Mouse (Mus musculus): ENCODE measurements around the gene Mrpl27. TPM values are rescaled to one million over a fixed set of nuclear protein-coding genes. Genes with fewer than 3 reads are reported as not detected.
"Not testable (repeated sequence)": the region's sequence is repeated elsewhere in the genome, so short reads cannot be mapped to it uniquely, and the experiment has no call there.

Gene Mrpl27
- polyA plus RNA-seq, 1 experiment from 2014 or later, result 91.3 TPM

DNA sequence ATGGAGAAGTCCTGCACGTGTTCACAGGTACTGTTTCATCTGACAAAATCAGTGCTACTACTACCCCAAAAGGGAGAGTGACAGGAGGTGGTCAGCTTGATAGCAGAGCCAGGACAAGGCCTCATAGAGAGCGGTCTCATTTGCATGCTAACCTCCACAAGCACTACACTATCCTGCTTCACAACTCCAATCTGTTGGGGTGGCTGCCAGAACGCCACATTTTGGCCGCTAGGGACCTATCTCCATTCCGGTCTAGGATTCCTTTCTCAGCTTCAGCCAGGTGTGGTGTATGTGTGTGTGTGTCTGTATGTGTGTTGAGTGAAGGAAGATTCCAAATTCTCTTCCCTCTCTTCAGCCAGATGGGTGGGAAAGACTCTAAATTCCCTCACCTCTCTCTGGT, 21.9 kb downstream of the Mrpl27 start:
- DNase-seq (no peak), ATAC-seq (ENCODE audit: low read depth) (no peak)
- Histone ChIP-seq H3K27ac (no peak overlapping the region), H3K9ac (no peak overlapping the region), H3K36me3 (peaks cover 2% of the 10 kb centered on the region; the same call in 1 of the 2 replicates), H3K4me3 (replicated peaks) (no peak overlapping the region), H3K9me3 (replicated peaks) (no peaks in the 10 kb centered on the region), H3K4me1 (replicated peaks) (peaks cover 23% of the 10 kb centered on the region), H3K4me2 (0 out of 2 replicates have a peak overlapping the region, but pooled peaks have one; percentile 97), H3K27me3 (no peaks in the 10 kb centered on the region)
- WGBS (ENCODE audit: insufficient replicate concordance), result 73% methylated on average over 5 of the region's 5 CpGs

DNA sequence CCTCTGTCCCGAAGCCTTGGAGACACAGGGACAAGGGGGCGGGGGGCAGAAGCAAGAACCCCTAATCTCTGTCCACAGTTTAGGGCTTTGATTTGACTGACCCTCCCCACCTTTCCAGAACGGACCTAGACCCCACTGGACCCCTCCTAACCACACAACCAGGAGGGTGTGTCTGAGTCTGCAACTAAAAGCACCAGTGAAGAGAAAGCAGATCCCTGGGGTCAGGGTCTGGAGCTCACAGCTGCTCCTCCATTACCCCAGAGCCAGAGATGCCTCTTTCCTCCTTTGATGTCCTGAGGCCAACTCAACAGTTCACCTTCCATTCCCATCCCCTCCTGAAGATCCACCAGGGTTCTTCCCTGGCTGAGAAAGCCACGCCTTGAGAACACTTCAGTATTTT, 22.7 kb downstream of the Mrpl27 start:
- no peak overlapping the region for H3K27ac ChIP-seq
- peak overlapping the region; percentile 88 for H3K4me3 ChIP-seq (replicated peaks)
- no peaks in the 10 kb centered on the region for H3K9me3 ChIP-seq (replicated peaks)
- ATAC-seq (ENCODE audit: low read depth), result no peak
- H3K36me3 ChIP-seq, result no peaks in the 10 kb centered on the region
- peak overlapping the region; percentile 90 for H3K9ac ChIP-seq
- peaks cover 23% of the 10 kb centered on the region for H3K4me1 ChIP-seq (replicated peaks)
- DNase-seq, result no peak
- 43% methylated on average over 4 of the region's 4 CpGs for WGBS (ENCODE audit: insufficient replicate concordance)
- H3K27me3 ChIP-seq, result no peaks in the 10 kb centered on the region
- peak overlapping the region; percentile 97 for H3K4me2 ChIP-seq

DNA sequence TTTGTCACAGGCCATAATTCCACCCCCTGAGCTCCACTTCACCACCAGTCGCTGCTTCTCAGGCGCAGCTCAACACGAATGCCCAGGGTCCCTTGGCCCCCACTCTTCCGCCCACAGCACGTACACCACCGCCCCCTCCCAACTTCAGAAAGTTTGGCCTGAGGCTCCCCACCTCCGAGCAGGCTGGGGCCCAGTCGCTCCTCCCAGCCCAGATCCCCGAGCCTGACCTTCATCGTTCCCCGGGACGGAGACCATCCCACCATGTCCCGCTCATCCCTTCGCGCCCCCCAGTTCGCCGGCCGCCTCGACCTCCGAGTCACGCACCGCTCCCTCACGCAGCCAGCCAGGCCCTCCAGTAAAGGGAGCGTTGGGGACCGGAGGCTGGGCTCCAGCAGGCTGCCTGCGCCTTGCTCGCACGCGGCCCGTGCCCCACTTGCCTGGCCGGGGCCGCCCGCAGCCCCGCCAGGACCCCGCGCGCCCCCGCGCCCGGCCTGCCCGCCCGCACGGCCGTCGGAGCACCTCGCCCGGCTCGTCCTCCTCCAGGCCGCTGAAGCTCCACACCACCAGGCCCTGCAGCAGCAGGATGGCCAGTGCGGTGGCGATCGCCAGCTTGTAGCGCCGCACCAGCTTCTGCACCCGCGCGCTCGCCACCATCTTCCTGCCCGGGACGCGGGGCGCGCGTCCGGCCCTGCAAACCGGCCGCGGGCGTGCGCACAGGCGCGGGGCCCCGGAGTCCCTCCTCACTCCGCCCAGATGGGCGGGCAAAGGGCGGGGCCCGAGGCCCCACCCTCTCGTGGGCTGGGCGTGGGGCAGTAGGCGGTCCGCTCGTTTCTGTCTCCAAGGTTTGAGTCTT, 23.4 kb downstream of the Mrpl27 start, which contains the start of gene Xylt2:
Gene Xylt2 (minus strand): TSS at position 762 of the 853 bp plus-strand sequence.
- Histone ChIP-seq H3K4me1 (replicated peaks) (peaks cover 23% of the 10 kb centered on the region), H3K27me3 (no peaks in the 10 kb centered on the region), H3K36me3 (no peaks in the 10 kb centered on the region), H3K4me2 (peak within 1 kb of the TSS; percentile 97), H3K27ac (peak within 1 kb of the TSS; percentile 45), H3K9ac (peak within 1 kb of the TSS; percentile 90), H3K9me3 (replicated peaks) (no peaks in the 10 kb centered on the region), H3K4me3 (replicated peaks) (peak within 1 kb of the TSS; percentile 88)
- ATAC-seq (ENCODE audit: low read depth) (peak; percentile 94), DNase-seq (peak; percentile 85)
- under 1% methylated on average over 80 of the region's 82 CpGs for WGBS (ENCODE audit: insufficient replicate concordance)

DNA sequence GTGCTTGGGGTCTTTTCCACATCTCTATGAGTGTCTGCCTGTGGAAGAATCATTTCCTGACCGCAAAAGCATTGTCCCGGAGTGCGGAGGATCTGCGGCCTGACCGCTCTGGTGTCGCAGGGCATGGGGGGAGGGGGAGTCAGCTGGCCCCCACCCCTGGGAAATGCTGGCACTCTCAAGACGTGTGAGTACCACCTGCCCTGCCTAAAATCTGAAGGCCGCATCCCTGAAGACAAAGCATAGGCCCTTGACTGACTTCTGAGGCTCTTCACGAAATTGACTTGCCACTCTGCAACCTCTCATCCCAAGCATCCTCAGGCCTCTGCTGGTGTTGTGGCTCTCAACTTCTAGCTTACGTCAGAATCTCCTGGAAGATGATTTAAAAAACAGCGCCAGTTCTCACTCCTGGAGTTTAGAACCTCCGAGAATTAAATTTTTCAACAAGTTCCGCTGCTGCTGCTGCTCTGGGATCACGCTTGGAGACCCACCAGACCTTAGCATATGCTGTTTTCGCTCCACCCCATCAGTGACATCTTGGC, 24.1 kb downstream of the Mrpl27 start:
- Histone ChIP-seq H3K27ac (peak overlapping the region; percentile 45; the same call in 1 of the 2 replicates), H3K9me3 (replicated peaks) (no peaks in the 10 kb centered on the region), H3K4me3 (replicated peaks) (peak overlapping the region; percentile 88), H3K4me1 (replicated peaks) (peaks cover 23% of the 10 kb centered on the region), H3K9ac (peak overlapping the region; percentile 90), H3K36me3 (no peaks in the 10 kb centered on the region), H3K4me2 (peak overlapping the region; percentile 97), H3K27me3 (no peaks in the 10 kb centered on the region)
- no peak for DNase-seq
- WGBS (ENCODE audit: insufficient replicate concordance), result 29% methylated on average over 15 of the region's 15 CpGs
- 0 out of 2 replicates have a peak, but pooled peaks have one; percentile 3 for ATAC-seq (ENCODE audit: low read depth)

DNA sequence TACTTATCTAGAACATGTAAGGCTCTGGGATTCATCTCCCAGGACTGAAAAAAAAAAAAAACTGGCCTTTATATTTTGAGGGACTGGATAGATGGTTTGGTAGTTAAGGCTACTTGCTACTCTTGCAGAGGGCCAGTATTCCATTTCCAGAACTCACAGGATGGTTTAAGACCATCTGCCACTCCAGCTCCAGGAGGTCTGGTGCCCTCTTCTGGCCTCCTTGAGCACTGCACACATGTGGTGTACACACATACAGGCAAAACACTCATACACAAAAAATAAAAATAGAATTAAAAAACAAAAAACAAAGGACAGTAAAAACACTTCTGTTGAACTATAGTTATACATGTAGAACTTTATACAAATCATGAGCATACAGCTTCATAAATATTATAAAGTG, 27.1 kb downstream of the Mrpl27 start:
- Histone ChIP-seq H3K4me3 (replicated peaks) (no peak overlapping the region), H3K36me3 (no peaks in the 10 kb centered on the region), H3K9me3 (replicated peaks) (no peaks in the 10 kb centered on the region), H3K4me1 (replicated peaks) (peaks cover 19% of the 10 kb centered on the region), H3K27me3 (no peaks in the 10 kb centered on the region), H3K4me2 (no peak overlapping the region), H3K27ac (no peak overlapping the region), H3K9ac (no peak overlapping the region)
- ATAC-seq (ENCODE audit: low read depth), result no peak
- DNase-seq, result no peak

DNA sequence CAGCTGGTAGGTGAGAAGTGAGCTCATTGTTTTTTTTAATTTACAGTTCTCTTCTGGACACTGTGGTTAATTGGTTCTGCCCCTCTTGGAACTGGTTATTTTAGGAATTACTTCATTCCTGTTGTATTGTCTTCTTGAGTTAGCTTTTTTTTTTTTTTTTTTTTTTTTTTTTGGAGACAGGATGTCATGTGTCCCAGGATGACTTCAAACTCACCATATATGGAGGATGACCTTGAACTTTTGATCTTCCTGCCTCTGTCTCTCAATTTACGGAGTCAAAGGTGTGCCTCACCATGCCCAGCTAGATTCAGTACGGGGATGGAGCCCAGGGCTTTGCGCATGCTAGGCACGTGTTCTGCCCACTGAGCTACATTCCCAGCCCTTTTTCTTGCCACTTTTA, 28.1 kb downstream of the Mrpl27 start:
- no peak for ATAC-seq (ENCODE audit: low read depth)
- WGBS (ENCODE audit: insufficient replicate concordance), result 73% methylated on average over 4 of the region's 4 CpGs
- H3K27ac ChIP-seq, result no peak overlapping the region

DNA sequence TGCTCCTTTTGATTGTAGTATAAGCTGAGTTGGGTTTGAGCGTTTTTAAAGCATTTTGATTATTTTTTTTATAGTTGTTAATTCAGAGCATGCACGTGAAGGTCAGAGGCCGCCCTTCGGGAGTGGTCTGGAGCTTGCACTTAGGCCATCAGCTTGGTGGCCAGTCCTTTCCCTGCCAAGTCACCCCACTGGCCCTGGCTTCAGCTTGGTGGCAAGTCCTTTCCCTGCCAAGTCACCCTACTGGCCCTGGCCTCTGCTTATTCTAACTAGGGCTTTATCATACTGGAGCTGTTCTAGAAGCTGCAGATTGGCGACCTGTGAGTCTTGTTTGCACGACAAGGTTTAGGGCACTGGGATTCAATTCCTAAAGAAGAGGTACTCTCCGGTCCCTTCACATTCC, 28.9 kb downstream of the Mrpl27 start:
- no peaks in the 10 kb centered on the region for H3K36me3 ChIP-seq
- H3K4me1 ChIP-seq (replicated peaks), result peaks cover 4% of the 10 kb centered on the region
- 61% methylated on average over 7 of the region's 7 CpGs for WGBS (ENCODE audit: insufficient replicate concordance)
- no peak overlapping the region for H3K4me3 ChIP-seq (replicated peaks)
- no peak overlapping the region for H3K27ac ChIP-seq
- ATAC-seq (ENCODE audit: low read depth) (no peak), DNase-seq (no peak)
- H3K9ac ChIP-seq, result no peak overlapping the region
- H3K27me3 ChIP-seq, result no peaks in the 10 kb centered on the region
- no peak overlapping the region for H3K4me2 ChIP-seq
- no peaks in the 10 kb centered on the region for H3K9me3 ChIP-seq (replicated peaks)

More for the DNA sequence above, 28.1 kb downstream of the Mrpl27 start:
- no peak overlapping the region for H3K4me2 ChIP-seq
- no peaks in the 10 kb centered on the region for H3K36me3 ChIP-seq
- no peak overlapping the region for H3K4me3 ChIP-seq (replicated peaks)
- peaks cover 9% of the 10 kb centered on the region for H3K4me1 ChIP-seq (replicated peaks)
- H3K9me3 ChIP-seq (replicated peaks), result no peaks in the 10 kb centered on the region
- no peaks in the 10 kb centered on the region for H3K27me3 ChIP-seq
- H3K9ac ChIP-seq, result no peak overlapping the region
- DNase-seq, result no peak

DNA sequence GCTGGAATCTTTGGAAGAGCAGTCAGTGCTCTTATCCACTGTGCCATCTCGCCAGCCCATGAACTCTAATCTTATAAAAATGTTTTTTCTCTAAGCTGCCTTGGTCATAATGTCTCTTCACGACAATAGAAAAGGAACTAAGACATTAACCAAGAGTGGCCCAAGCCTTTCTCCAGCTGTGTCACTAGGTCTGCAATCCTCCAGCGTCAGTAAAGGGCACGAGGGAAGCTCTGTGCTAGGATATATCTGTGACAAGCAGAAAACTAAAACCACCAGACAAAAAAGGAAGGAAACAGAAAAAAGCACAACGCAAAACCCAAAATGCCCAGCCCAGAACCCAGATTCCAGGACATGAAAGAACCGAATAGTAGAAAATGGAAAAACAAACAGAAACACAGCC, 33.6 kb downstream of the Mrpl27 start:
- DNase-seq (no peak), ATAC-seq (ENCODE audit: low read depth) (no peak)
- no peak overlapping the region for H3K27ac ChIP-seq
- H3K27me3 ChIP-seq, result no peaks in the 10 kb centered on the region
- H3K4me1 ChIP-seq (replicated peaks), result no peaks in the 10 kb centered on the region
- no peak overlapping the region for H3K4me3 ChIP-seq (replicated peaks)
- H3K9me3 ChIP-seq (replicated peaks), result no peaks in the 10 kb centered on the region
- H3K9ac ChIP-seq, result no peak overlapping the region
- no peaks in the 10 kb centered on the region for H3K36me3 ChIP-seq
- 26% methylated on average over 6 of the region's 6 CpGs for WGBS (ENCODE audit: insufficient replicate concordance)
- H3K4me2 ChIP-seq, result no peak overlapping the region

DNA sequence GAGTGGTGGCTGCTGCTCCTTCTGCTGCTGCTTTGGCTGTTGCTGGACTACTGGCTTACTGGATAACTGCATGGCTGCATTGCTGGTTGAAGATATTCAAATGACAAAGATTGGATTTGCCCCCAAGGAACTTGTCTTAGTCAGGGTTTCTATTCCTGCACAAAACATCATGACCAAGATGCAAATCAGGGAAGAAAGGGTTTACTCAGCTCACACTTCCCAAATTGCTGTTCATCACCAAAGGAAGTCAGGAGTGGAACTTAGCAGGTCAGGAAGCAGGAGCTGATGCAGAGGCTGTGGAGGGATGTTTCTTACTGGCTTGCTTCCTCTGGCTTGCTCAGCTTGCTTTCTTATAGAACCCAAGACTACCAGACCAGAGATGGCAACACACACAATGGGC, 38.9 kb downstream of the Mrpl27 start:
- not testable (repeated sequence) for H3K4me1 ChIP-seq (replicated peaks); DNase-seq; H3K36me3 ChIP-seq; ATAC-seq (ENCODE audit: low read depth); H3K27me3 ChIP-seq; H3K9me3 ChIP-seq (replicated peaks); H3K4me2 ChIP-seq; H3K9ac ChIP-seq; H3K4me3 ChIP-seq (replicated peaks); H3K27ac ChIP-seq

DNA sequence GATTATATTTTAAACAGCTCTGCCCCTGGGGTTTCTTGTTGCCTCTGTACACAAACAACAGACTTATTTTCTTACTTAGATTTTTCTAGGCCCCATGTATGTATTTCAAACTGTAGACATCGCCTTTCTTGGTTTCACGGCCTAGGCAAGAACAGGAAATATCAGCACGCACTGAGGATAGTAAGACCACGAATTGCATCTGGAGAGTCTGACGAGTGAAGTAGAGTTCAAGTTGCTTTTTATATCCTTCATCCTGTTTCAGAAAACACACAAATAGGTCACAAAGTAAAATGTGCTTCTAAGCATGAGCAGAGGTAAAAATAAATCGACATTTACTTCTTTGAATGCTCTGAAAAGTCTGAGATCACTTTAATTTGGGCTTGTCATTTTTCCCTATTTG, 41.9 kb downstream of the Mrpl27 start:
- Histone ChIP-seq H3K27me3 (no peaks in the 10 kb centered on the region), H3K27ac (no peak overlapping the region), H3K36me3 (no peaks in the 10 kb centered on the region), H3K4me1 (replicated peaks) (no peaks in the 10 kb centered on the region), H3K9ac (no peak overlapping the region), H3K4me3 (replicated peaks) (no peak overlapping the region), H3K4me2 (no peak overlapping the region), H3K9me3 (replicated peaks) (no peaks in the 10 kb centered on the region)
- ATAC-seq (ENCODE audit: low read depth), result no peak
- WGBS (ENCODE audit: insufficient replicate concordance), result 37% methylated on average over 6 of the region's 6 CpGs
- DNase-seq, result no peak

DNA sequence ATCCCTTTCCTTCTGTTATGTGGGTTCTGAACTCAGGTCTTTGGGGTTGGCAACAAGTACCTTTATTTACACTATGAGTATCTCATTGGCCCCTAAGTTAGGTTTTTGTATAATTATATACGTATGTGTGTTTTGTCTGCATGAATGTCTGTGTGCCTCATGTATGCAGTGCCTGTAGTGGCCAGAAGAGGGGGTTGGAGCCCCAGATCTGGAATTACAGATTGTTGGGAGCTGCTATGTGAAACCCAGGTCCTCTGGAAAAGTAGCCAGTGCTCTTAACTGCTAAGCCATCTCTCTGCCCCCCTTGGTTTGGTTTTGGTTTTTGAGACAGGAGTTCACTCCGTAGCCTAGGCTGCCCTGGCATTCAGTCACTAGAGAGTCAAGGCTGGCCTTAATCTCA, 43.6 kb downstream of the Mrpl27 start:
- Histone ChIP-seq H3K9ac (no peak overlapping the region), H3K27me3 (0 out of 2 replicates have a peak, but pooled peaks cover 4% of the 10 kb centered on the region), H3K9me3 (replicated peaks) (no peaks in the 10 kb centered on the region), H3K4me2 (no peak overlapping the region), H3K4me3 (replicated peaks) (no peak overlapping the region), H3K4me1 (replicated peaks) (no peaks in the 10 kb centered on the region), H3K36me3 (no peaks in the 10 kb centered on the region), H3K27ac (no peak overlapping the region)
- ATAC-seq (ENCODE audit: low read depth), result no peak
- WGBS (ENCODE audit: insufficient replicate concordance), result 63% methylated on average over 2 of the region's 2 CpGs
- no peak for DNase-seq

Measured in liver, embryonic 13.5 days (tissue).